In the genomic region with DNA sequence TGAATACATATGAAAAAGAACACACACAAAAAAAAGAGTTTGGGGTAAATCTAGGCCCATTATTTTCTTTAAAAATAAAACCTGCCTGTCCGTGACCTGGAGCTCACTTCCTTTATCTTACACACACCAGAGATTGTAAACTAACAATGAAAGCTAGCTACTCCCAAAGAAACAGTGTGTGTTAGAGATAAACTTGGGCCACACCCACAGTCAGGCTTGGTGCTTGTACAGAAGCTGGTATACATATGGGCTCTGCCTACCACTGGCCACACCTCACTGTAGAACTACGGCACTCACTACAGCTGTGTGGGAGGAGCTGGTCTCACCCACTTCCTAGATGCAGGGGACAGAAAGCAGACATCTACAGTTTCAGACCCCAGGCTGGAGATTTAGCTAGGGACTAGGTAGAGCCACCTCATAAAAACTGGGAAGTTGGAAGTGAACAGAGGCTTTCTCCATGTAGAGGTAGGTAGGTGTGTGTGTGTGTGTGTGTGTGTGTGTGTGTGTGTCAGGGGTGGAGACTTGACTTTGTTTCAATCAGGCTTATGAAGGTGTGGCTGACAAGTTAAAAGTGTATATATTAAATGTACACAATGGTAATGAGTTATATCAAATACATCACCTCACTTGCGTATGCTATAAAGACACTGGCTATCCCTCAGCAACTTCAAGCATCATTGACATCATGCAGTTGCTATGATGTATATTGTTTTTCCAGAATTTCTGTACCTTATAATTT, we compare ENCODE assay signal across 9 mouse cellular contexts. TPM values are rescaled to one million over a fixed set of nuclear protein-coding genes. Genes with fewer than 3 reads are reported as not detected.
DNase-seq lines count a peak whose midpoint lies in the region; ATAC-seq lines count a peak whose summit lies in the region.
"Had no signal": no experiment of that assay in that cellular context is flagged by ENCODE, and none has a peak within 500 bp of the region (broad histone marks: within the 10 kb centered on the region; RNA-seq: fewer than 3 reads in every experiment).

No protein-coding gene starts in this region.

- no peak overlapping the region for H3K9ac ChIP-seq in kidney, embryonic 14.5 days (ENCODE audit: low read depth, low read length)
- H3K9ac ChIP-seq: embryonic facial prominence, embryonic 13.5 days had no signal

- H3K27ac ChIP-seq in kidney, embryonic 14.5 days (ENCODE audit: low read depth, low read length) = no peak overlapping the region
- H3K27ac ChIP-seq: embryonic facial prominence, embryonic 13.5 days had no signal

- H3K4me1 ChIP-seq in kidney, embryonic 14.5 days (ENCODE audit: control insufficient read depth, insufficient read depth, low read length) = 0 out of 2 replicates have a peak, but pooled peaks cover 3% of the 10 kb centered on the region
- H3K4me1 ChIP-seq: embryonic facial prominence, embryonic 13.5 days had no signal

- peak; percentile 65; the same call in 1 of the 2 replicates for ATAC-seq in kidney, embryonic 14.5 days (ENCODE audit: low FRiP score, low TSS enrichment)

- WGBS in kidney, embryonic 14.5 days = 60% methylated on average over 3 of the region's 3 CpGs

- H3K4me3 ChIP-seq in kidney, embryonic 14.5 days (ENCODE audit: low read length) = no peak overlapping the region
- H3K4me3 ChIP-seq: embryonic facial prominence, embryonic 13.5 days had no signal

- no peak for DNase-seq in kidney, postnatal 10 days
- DNase-seq in T-cell, adult 2 months (ENCODE audit: low spot score) = peak; percentile 13
- DNase-seq in liver = peak; percentile 88
- peak; percentile 16 to 36 for DNase-seq in thymus, adult 18-20 months
- no peak for DNase-seq in layer of hippocampus, adult 9-11 months
- DNase-seq in embryo, embryonic 9.5 days (ENCODE audit: extremely low spot score) = no peak
- DNase-seq in urinary bladder, adult 18-20 months (ENCODE audit: low spot score in 2 of 2) = no peak

- no peaks in the 10 kb centered on the region for H3K9me3 ChIP-seq in kidney, embryonic 14.5 days (ENCODE audit: control insufficient read depth, low read length)
- H3K9me3 ChIP-seq: embryonic facial prominence, embryonic 13.5 days had no signal

- no peak overlapping the region for H3K4me2 ChIP-seq in kidney, embryonic 14.5 days (replicated peaks; ENCODE audit: low read depth, low read length)
- H3K4me2 ChIP-seq: embryonic facial prominence, embryonic 13.5 days had no signal

- no peaks in the 10 kb centered on the region for H3K36me3 ChIP-seq in kidney, embryonic 14.5 days (ENCODE audit: control insufficient read depth, insufficient read depth, low read length)
- H3K36me3 ChIP-seq: embryonic facial prominence, embryonic 13.5 days had no signal

- H3K27me3 ChIP-seq in kidney, embryonic 14.5 days (ENCODE audit: control insufficient read depth, insufficient read depth, low read length) = no peaks in the 10 kb centered on the region
- H3K27me3 ChIP-seq: embryonic facial prominence, embryonic 13.5 days had no signal

RNA-seq across cellular contexts. Expression of a gene that starts 41.2 kb away (rescaled TPM):
- 7.1 and 14.3 TPM in 2 replicates for polyA plus RNA-seq in kidney, embryonic 14.5 days (2014; fragmentation: Nextera tagmentation; extraction: Ambion mirVana)

Comparison
In these comparisons a context has a peak if more than half of its experiments do, and no peak if none do; other contexts are left out.
1. DNase-seq: peak in T-cell, adult 2 months (single experiment), liver (single experiment) and thymus, adult 18-20 months (2 of 2); none in kidney, postnatal 10 days (single experiment), layer of hippocampus, adult 9-11 months (single experiment), embryo, embryonic 9.5 days (single experiment) and urinary bladder, adult 18-20 months (0 of 2).